Mouse (Mus musculus): ENCODE data around the gene Gpr176. TPM values are rescaled to one million over a fixed set of nuclear protein-coding genes. Genes with fewer than 3 reads are reported as not detected.

Gpr176 gene
- polyA plus RNA-seq, 1 experiment from 2014 or later, result 0.41 TPM

DNA sequence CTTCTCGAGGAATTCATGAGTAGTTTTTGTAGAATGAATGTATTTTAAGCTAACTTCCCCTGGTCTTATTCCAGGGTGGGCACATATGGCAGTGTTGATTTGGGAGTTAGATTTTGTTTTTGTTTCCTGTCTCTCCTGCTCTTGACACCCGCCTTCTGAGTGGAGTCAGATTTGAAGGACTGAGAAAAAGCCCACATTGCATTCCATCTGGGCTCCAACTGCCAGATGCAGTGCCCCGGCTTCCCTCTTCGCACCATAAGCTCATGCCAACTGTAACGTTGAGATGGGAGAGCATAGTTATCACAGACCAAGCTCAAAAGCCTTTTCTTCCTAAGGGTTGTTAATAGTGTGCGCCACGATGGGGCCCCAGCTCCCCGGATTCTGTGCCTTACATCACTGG is 110.5 kb downstream of the Gpr176 start:
- no peaks in the 10 kb centered on the region for H3K4me1 ChIP-seq (ENCODE audit: control insufficient read depth, insufficient read depth, low read length)
- no peaks in the 10 kb centered on the region for H3K9me3 ChIP-seq (ENCODE audit: control insufficient read depth, low read depth, low read length)
- no peak overlapping the region for H3K4me3 ChIP-seq (ENCODE audit: low read depth, low read length)
- no peak for ATAC-seq (ENCODE audit: insufficient number of reproducible peaks, insufficient read depth, low FRiP score, low read depth)
- no peaks in the 10 kb centered on the region for H3K27me3 ChIP-seq (ENCODE audit: control insufficient read depth, insufficient read depth, low read length)
- H3K4me2 ChIP-seq (replicated peaks; ENCODE audit: low read depth, low read length), result no peak overlapping the region
- H3K36me3 ChIP-seq (ENCODE audit: control insufficient read depth, insufficient read depth, low read length), result no peaks in the 10 kb centered on the region
- H3K9ac ChIP-seq (replicated peaks; ENCODE audit: low read depth, low read length), result no peak overlapping the region
- 54% methylated on average over 8 of the region's 8 CpGs for WGBS
- H3K27ac ChIP-seq (ENCODE audit: low read length), result no peak overlapping the region

GRCm38 (mm10) chr2:118259746-118260145 is 113.5 kb downstream of the Gpr176 start:
- no peak overlapping the region for H3K27ac ChIP-seq (ENCODE audit: low read length)
- H3K4me3 ChIP-seq (ENCODE audit: low read depth, low read length), result no peak overlapping the region
- H3K27me3 ChIP-seq (ENCODE audit: control insufficient read depth, insufficient read depth, low read length), result no peaks in the 10 kb centered on the region
- no peak overlapping the region for H3K4me2 ChIP-seq (replicated peaks; ENCODE audit: low read depth, low read length)
- no peaks in the 10 kb centered on the region for H3K36me3 ChIP-seq (ENCODE audit: control insufficient read depth, insufficient read depth, low read length)
- H3K4me1 ChIP-seq (ENCODE audit: control insufficient read depth, insufficient read depth, low read length), result no peaks in the 10 kb centered on the region
- H3K9ac ChIP-seq (replicated peaks; ENCODE audit: low read depth, low read length), result no peak overlapping the region
- no peaks in the 10 kb centered on the region for H3K9me3 ChIP-seq (ENCODE audit: control insufficient read depth, low read depth, low read length)
- WGBS, result 78% methylated on average over 5 of the region's 5 CpGs
- ATAC-seq (ENCODE audit: insufficient number of reproducible peaks, insufficient read depth, low FRiP score, low read depth), result no peak

DNA sequence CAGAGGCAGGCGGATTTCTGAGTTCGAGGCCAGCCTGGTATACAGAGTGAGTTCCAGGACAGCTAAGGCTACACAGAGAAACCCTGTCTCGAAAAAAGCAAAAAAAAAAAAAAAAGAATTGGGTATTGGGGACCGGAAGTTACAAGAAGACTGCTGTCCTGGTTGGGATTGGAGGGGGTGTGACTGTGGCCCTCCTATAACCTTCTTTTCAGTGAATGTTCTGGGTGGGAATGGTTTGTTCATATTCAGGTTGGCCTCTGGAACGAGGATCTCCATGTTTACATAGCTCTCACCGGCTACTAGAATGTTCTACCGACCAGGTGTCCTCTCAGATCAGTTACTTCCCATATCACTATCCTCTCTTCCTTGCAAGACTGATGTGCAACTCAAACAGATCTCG is 116.1 kb downstream of the Gpr176 start:
- Histone ChIP-seq H3K4me2 (replicated peaks; ENCODE audit: low read depth, low read length) (peak overlapping the region; percentile 66), H3K4me1 (ENCODE audit: control insufficient read depth, insufficient read depth, low read length) (no peaks in the 10 kb centered on the region), H3K9ac (replicated peaks; ENCODE audit: low read depth, low read length) (no peak overlapping the region), H3K36me3 (ENCODE audit: control insufficient read depth, insufficient read depth, low read length) (no peaks in the 10 kb centered on the region), H3K9me3 (ENCODE audit: control insufficient read depth, low read depth, low read length) (no peaks in the 10 kb centered on the region), H3K27me3 (ENCODE audit: control insufficient read depth, insufficient read depth, low read length) (no peaks in the 10 kb centered on the region), H3K4me3 (ENCODE audit: low read depth, low read length) (peak overlapping the region; percentile 32), H3K27ac (ENCODE audit: low read length) (no peak overlapping the region)
- ATAC-seq (ENCODE audit: insufficient number of reproducible peaks, insufficient read depth, low FRiP score, low read depth), result no peak
- WGBS, result 70% methylated on average over 8 of the region's 8 CpGs

DNA sequence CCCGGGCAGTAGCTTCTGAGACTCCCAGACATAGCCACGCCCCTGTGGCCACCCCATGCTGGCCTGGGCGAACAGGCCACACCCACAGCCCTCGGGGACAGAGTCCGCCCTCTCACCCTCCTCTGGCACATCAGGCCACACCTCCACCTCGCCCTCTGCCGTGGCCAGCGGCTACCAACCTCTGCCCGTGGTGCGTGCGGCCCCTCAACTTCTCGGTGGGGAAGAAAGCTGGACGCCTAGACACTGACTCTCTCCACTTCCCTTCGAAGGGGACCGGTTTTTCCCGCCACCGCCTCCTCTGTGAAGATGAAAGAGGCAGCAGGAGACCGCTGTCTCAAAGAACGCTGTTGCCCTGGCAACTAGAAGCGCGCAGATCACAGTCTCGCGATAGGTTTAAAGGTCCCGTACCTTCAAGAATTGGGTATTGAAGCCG is 116.6 kb downstream of the Gpr176 start, which contains the start of gene Fsip1:
Gene Fsip1, minus strand, starts transcription at position 346 of the 433 bp plus-strand sequence.
- Histone ChIP-seq H3K4me3 (ENCODE audit: low read depth, low read length) (peak within 1 kb of the TSS; percentile 32), H3K27me3 (ENCODE audit: control insufficient read depth, insufficient read depth, low read length) (no peaks in the 10 kb centered on the region), H3K27ac (ENCODE audit: low read length) (no peak within 1 kb of the TSS), H3K4me2 (replicated peaks; ENCODE audit: low read depth, low read length) (peak within 1 kb of the TSS; percentile 66), H3K9ac (replicated peaks; ENCODE audit: low read depth, low read length) (no peak within 1 kb of the TSS), H3K36me3 (ENCODE audit: control insufficient read depth, insufficient read depth, low read length) (no peaks in the 10 kb centered on the region), H3K9me3 (ENCODE audit: control insufficient read depth, low read depth, low read length) (no peaks in the 10 kb centered on the region), H3K4me1 (ENCODE audit: control insufficient read depth, insufficient read depth, low read length) (no peaks in the 10 kb centered on the region)
- 4% methylated on average over 25 of the region's 25 CpGs for WGBS
- ATAC-seq (ENCODE audit: insufficient number of reproducible peaks, insufficient read depth, low FRiP score, low read depth), result peak; percentile 87

GRCm38 (mm10) chr2:118254516-118254915 is 118.7 kb downstream of the Gpr176 start:
- no peak overlapping the region for H3K9ac ChIP-seq (replicated peaks; ENCODE audit: low read depth, low read length)
- no peak overlapping the region for H3K4me2 ChIP-seq (replicated peaks; ENCODE audit: low read depth, low read length)
- H3K36me3 ChIP-seq (ENCODE audit: control insufficient read depth, insufficient read depth, low read length), result no peaks in the 10 kb centered on the region
- H3K4me3 ChIP-seq (ENCODE audit: low read depth, low read length), result no peak overlapping the region
- H3K4me1 ChIP-seq (ENCODE audit: control insufficient read depth, insufficient read depth, low read length), result no peaks in the 10 kb centered on the region
- no peaks in the 10 kb centered on the region for H3K27me3 ChIP-seq (ENCODE audit: control insufficient read depth, insufficient read depth, low read length)
- H3K9me3 ChIP-seq (ENCODE audit: control insufficient read depth, low read depth, low read length), result no peaks in the 10 kb centered on the region
- H3K27ac ChIP-seq (ENCODE audit: low read length), result no peak overlapping the region
- WGBS, result 20% methylated on average over 8 of the region's 8 CpGs
- ATAC-seq (ENCODE audit: insufficient number of reproducible peaks, insufficient read depth, low FRiP score, low read depth), result no peak

DNA sequence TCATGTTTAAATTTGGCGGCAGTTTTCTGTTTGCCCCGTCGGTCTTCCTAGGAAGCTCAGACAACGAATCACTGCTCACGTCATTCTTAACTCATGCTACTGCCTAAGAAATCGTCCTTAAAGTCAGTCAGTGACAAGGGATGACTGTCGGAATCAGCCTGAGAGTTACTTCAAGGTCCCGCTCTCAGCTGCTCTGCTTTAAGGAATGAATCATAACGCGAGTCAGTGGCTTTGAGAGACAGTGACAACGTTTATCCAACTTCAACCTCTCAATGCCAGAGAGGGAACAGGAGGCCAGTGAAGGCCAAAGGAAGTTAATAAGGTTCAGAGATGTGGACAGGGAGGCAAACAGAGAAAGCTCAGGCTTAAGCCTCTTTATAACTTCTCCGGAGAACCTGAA is 124.3 kb downstream of the Gpr176 start:
- H3K27me3 ChIP-seq (ENCODE audit: control insufficient read depth, insufficient read depth, low read length), result no peaks in the 10 kb centered on the region
- H3K4me1 ChIP-seq (ENCODE audit: control insufficient read depth, insufficient read depth, low read length), result no peaks in the 10 kb centered on the region
- no peaks in the 10 kb centered on the region for H3K36me3 ChIP-seq (ENCODE audit: control insufficient read depth, insufficient read depth, low read length)
- no peak overlapping the region for H3K4me3 ChIP-seq (ENCODE audit: low read depth, low read length)
- no peaks in the 10 kb centered on the region for H3K9me3 ChIP-seq (ENCODE audit: control insufficient read depth, low read depth, low read length)
- H3K4me2 ChIP-seq (replicated peaks; ENCODE audit: low read depth, low read length), result no peak overlapping the region
- ATAC-seq (ENCODE audit: insufficient number of reproducible peaks, insufficient read depth, low FRiP score, low read depth), result no peak
- no peak overlapping the region for H3K9ac ChIP-seq (replicated peaks; ENCODE audit: low read depth, low read length)
- H3K27ac ChIP-seq (ENCODE audit: low read length), result no peak overlapping the region
- 64% methylated on average over 12 of the region's 12 CpGs for WGBS

GRCm38 (mm10) chr2:118248016-118248415 is 125.2 kb downstream of the Gpr176 start:
- H3K4me2 ChIP-seq (replicated peaks; ENCODE audit: low read depth, low read length), result no peak overlapping the region
- no peak overlapping the region for H3K4me3 ChIP-seq (ENCODE audit: low read depth, low read length)
- no peak for ATAC-seq (ENCODE audit: insufficient number of reproducible peaks, insufficient read depth, low FRiP score, low read depth)
- no peaks in the 10 kb centered on the region for H3K27me3 ChIP-seq (ENCODE audit: control insufficient read depth, insufficient read depth, low read length)
- no peaks in the 10 kb centered on the region for H3K36me3 ChIP-seq (ENCODE audit: control insufficient read depth, insufficient read depth, low read length)
- H3K9ac ChIP-seq (replicated peaks; ENCODE audit: low read depth, low read length), result no peak overlapping the region
- H3K9me3 ChIP-seq (ENCODE audit: control insufficient read depth, low read depth, low read length), result no peaks in the 10 kb centered on the region
- H3K27ac ChIP-seq (ENCODE audit: low read length), result no peak overlapping the region
- 52% methylated on average over 2 of the region's 2 CpGs for WGBS
- H3K4me1 ChIP-seq (ENCODE audit: control insufficient read depth, insufficient read depth, low read length), result no peaks in the 10 kb centered on the region

DNA sequence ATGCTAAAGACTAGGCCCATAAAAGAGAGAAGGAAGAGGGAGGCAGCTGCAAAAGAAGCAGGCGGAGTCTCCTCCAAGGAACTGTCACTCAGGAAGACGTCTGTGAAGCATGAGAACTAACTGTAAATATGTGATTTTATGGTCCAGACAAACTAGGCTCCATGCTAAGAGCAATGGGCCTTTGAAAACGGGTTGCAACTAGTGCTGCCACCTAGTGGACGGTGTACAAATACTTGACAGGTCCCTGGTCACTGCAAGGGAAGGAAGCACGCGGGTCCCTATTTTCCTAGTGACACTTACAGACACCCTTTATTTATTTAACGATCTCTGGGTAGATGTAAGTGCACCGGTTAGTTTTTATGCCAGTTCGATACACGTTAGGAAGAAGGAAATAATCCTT is 127.3 kb downstream of the Gpr176 start:
- no peak overlapping the region for H3K4me2 ChIP-seq (replicated peaks; ENCODE audit: low read depth, low read length)
- no peaks in the 10 kb centered on the region for H3K9me3 ChIP-seq (ENCODE audit: control insufficient read depth, low read depth, low read length)
- no peaks in the 10 kb centered on the region for H3K36me3 ChIP-seq (ENCODE audit: control insufficient read depth, insufficient read depth, low read length)
- H3K9ac ChIP-seq (replicated peaks; ENCODE audit: low read depth, low read length), result no peak overlapping the region
- H3K4me1 ChIP-seq (ENCODE audit: control insufficient read depth, insufficient read depth, low read length), result no peaks in the 10 kb centered on the region
- H3K4me3 ChIP-seq (ENCODE audit: low read depth, low read length), result no peak overlapping the region
- H3K27me3 ChIP-seq (ENCODE audit: control insufficient read depth, insufficient read depth, low read length), result no peaks in the 10 kb centered on the region
- WGBS, result 14% methylated on average over 10 of the region's 10 CpGs
- no peak for ATAC-seq (ENCODE audit: insufficient number of reproducible peaks, insufficient read depth, low FRiP score, low read depth)
- no peak overlapping the region for H3K27ac ChIP-seq (ENCODE audit: low read length)

DNA sequence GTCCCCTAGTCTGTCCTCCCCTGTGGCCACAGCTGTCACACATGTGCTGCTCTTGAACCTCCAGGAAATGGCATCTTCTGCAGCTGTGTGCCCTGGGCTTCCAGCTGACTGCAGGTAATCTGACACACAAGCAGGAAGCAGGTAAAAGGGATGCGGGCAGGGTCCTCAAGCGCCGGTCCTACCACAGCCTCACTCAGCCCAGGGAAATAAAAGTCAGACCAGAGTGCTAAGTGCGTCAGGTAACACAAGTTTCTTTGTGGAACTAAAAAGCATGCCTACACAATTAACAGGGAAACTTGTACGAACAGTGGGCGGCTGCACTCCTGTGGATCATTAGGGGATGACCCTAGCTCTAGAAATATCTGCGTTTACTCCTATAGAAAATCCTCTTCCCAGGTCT is 137.0 kb downstream of the Gpr176 start:
- Histone ChIP-seq H3K27me3 (ENCODE audit: control insufficient read depth, insufficient read depth, low read length) (no peaks in the 10 kb centered on the region), H3K27ac (ENCODE audit: low read length) (no peak overlapping the region), H3K4me1 (ENCODE audit: control insufficient read depth, insufficient read depth, low read length) (no peaks in the 10 kb centered on the region), H3K9ac (replicated peaks; ENCODE audit: low read depth, low read length) (no peak overlapping the region), H3K36me3 (ENCODE audit: control insufficient read depth, insufficient read depth, low read length) (no peaks in the 10 kb centered on the region), H3K4me3 (ENCODE audit: low read depth, low read length) (no peak overlapping the region), H3K4me2 (replicated peaks; ENCODE audit: low read depth, low read length) (no peak overlapping the region), H3K9me3 (ENCODE audit: control insufficient read depth, low read depth, low read length) (no peaks in the 10 kb centered on the region)
- no peak for ATAC-seq (ENCODE audit: insufficient number of reproducible peaks, insufficient read depth, low FRiP score, low read depth)
- 81% methylated on average over 7 of the region's 7 CpGs for WGBS
